Mouse (Mus musculus) midbrain, embryonic 12.5 days (tissue): ENCODE data around the gene Plagl1. TPM values are rescaled to one million over a fixed set of nuclear protein-coding genes. Genes with fewer than 3 reads are reported as not detected.

ENCODE experiments used
- ATAC-seq: fragments of 200-750 bp; cut with Nextera tagmentation; 2 replicates; pipeline ENCODE4 v1.8.0; 2017; ENCODE audit warnings: low read depth, moderate TSS enrichment, moderate library complexity; ENCODE audit not compliant: low FRiP score
- H3K27ac ChIP-seq: fragments of 300-500 bp; sonication (generic); replicated peaks from 2 replicates; pipeline ENCODE4 v1.5.1; 2016; ENCODE audit warnings: mild to moderate bottlenecking
- H3K27me3 ChIP-seq: fragments of 300-500 bp; sonication (generic); 2 replicates; pipeline ENCODE4 v1.6.1; 2016; ENCODE audit warnings: mild to moderate bottlenecking
- H3K36me3 ChIP-seq: fragments of 300-500 bp; sonication (generic); 2 replicates; pipeline ENCODE4 v1.6.1; 2016
- H3K4me1 ChIP-seq: fragments of 300-500 bp; sonication (generic); 2 replicates; pipeline ENCODE4 v1.6.1; 2016
- H3K4me2 ChIP-seq: fragments of 300-500 bp; sonication (generic); replicated peaks from 2 replicates; pipeline ENCODE4 v1.6.1; 2016; ENCODE audit warnings: mild to moderate bottlenecking, moderate library complexity
- H3K4me3 ChIP-seq: fragments of 300-500 bp; sonication (generic); 2 replicates; pipeline ENCODE4 v1.5.1; 2016; ENCODE audit warnings: mild to moderate bottlenecking
- H3K9ac ChIP-seq: fragments of 300-500 bp; sonication (generic); replicated peaks from 2 replicates; pipeline ENCODE4 v1.6.1; 2016; ENCODE audit warnings: mild to moderate bottlenecking, moderate library complexity
- H3K9me3 ChIP-seq: fragments of 300-500 bp; sonication (generic); 2 replicates; pipeline ENCODE4 v1.6.1; 2016; ENCODE audit warnings: mild to moderate bottlenecking
- WGBS: fragments of 180-500 bp; shearing (Covaris S2); methylation state at CpG from one replicate; pipeline ENCODE4 v1.1.7; 2016; 5-methylcytosine and 5-hydroxymethylcytosine counted together
- polyA plus RNA-seq: library from polyadenylated mRNA; unstranded; fragments of >200 nt; fragmentation: Nextera tagmentation; extraction: Ambion mirVana; gene quantifications from 2 replicates; pipeline ENCODE4 v1.2.1, GENCODE M21; 2016

Plagl1 gene
- polyA plus RNA-seq, 1 experiment from 2014 or later: 77.2 TPM

DNA sequence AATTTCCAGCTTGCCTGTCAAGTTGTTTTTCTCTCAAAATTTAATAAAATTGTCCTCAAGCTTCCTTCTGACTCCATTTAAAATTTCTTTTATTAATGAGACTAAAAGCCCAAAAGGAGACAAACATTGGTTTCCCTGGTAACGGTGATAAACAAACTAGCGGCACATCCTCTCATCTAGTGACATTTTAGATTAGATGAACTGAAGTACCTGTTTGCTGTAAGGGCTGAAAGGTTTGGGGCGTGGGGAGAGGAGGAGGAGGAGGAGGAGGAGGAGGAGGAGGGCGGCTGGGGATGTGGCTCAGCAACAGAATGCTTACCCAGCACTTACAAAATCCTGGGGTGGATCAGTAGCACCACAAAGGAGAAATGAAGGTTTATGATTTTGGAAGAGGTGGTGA is 12.5 kb upstream of the Plagl1 start:
- H3K27ac ChIP-seq: no peak overlapping the region
- WGBS: 50% methylated on average over 4 of the region's 4 CpGs
- no peak overlapping the region for H3K9ac ChIP-seq
- no peaks in the 10 kb centered on the region for H3K4me1 ChIP-seq
- ATAC-seq: no peak
- H3K27me3 ChIP-seq: no peaks in the 10 kb centered on the region
- peaks cover 4% of the 10 kb centered on the region; the same call in 1 of the 2 replicates for H3K9me3 ChIP-seq
- H3K36me3 ChIP-seq: no peaks in the 10 kb centered on the region
- H3K4me3 ChIP-seq: no peak overlapping the region
- H3K4me2 ChIP-seq: no peak overlapping the region

DNA sequence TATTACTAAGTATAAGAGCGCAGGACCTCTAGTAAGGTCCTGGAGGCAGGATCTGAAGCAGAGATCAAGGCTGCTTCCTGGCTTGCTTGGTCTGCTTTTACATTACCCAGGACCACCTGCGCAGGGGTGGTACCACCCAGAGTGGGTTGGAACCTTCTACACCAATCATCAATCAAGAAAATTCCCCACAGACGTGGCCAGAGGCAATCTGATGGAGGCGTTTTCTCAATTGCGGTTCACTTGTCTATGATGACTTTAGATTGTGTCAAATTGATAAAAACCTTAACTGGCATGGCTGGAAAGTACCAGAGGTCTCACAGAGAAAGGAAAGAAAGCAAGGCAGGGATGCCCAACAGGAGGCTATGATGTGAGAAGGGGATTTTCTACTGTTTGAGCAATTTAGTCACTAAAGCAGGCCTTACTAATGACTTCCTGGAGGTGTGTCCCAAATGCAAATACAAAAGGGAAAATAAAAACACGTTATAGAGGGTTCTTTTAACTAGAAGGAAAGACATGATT is 3.4 kb upstream of the Plagl1 start:
- peaks cover 9% of the 10 kb centered on the region for H3K4me1 ChIP-seq
- no peaks in the 10 kb centered on the region for H3K36me3 ChIP-seq
- no peak for ATAC-seq
- peaks cover under 1% of the 10 kb centered on the region; the same call in 1 of the 2 replicates for H3K9me3 ChIP-seq
- peaks cover 30% of the 10 kb centered on the region for H3K27me3 ChIP-seq
- WGBS: 87% methylated on average over 6 of the region's 6 CpGs
- no peak overlapping the region for H3K9ac ChIP-seq
- no peak overlapping the region for H3K4me2 ChIP-seq
- H3K27ac ChIP-seq: no peak overlapping the region
- H3K4me3 ChIP-seq: no peak overlapping the region

DNA sequence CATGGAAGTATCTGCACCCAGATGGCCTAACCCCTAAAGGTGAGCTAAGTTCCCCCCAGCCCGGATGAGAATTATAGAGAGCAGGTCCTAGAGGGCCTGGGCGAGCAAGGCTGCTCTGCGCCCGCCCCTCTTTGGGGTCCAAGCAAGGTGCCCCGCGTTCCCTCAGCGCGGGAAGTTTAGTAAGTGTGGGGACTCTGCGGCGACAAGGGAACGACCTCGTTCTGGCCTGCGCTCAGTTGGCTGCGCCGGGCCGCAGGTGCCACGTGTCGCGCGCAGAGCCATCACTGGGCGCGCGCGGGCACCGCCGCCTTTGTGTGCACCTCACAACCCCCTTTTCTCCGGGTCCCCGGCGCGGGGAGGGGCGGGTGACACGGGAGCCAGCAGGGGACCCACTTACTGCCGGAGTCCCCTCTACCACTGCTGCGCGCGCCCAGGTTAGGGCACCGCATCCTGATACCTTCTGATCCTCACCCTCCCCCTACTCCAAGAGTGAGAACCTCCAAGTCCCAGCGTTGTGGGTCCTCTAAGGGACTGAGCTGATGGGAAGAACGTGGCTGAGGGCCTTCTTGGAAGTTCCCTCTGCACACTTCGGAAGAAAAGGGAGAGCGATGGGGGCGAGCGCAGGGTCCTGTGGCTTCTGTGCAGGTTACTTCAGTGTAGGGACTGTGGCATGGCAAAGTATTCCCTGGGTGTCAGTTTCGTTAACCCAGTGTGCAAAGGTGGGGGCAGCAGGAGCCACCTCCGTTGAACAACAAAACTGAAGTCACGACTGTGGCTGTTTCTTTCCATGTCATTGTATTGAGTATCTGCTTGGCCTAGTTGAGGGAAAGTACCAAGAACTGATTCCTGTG is 742 bp downstream of the Plagl1 start:
- no peak overlapping the region for H3K27ac ChIP-seq
- no peaks in the 10 kb centered on the region for H3K9me3 ChIP-seq
- peak; percentile 67 for ATAC-seq
- H3K4me3 ChIP-seq: peak overlapping the region; percentile 45
- 5% methylated on average over 45 of the region's 46 CpGs for WGBS
- no peaks in the 10 kb centered on the region for H3K36me3 ChIP-seq
- peak overlapping the region; percentile 76 for H3K4me2 ChIP-seq
- peak overlapping the region; percentile 51; the same call in 1 of the 2 replicates for H3K9ac ChIP-seq
- H3K4me1 ChIP-seq: peaks cover 14% of the 10 kb centered on the region
- H3K27me3 ChIP-seq: peaks cover 35% of the 10 kb centered on the region

DNA sequence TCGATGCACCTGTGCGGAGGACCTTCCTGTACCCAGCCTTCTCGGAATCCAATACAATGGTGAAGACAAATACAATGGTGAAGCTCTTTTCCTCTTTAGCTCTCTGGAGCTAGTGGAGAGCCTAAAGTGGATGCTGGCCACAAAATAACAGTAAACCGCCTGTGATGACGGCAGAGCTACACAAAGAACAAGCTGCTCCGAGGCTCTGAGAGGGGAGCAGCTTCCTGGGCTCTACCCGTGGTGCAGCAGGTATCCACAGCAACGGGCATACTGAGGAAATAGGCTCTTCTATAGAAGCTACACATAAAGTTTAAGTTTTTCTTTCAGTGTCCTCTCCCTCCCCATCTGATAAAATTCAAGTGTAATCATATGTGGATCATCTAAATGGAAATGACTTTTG is 2.1 kb downstream of the Plagl1 start:
- peaks cover 35% of the 10 kb centered on the region for H3K27me3 ChIP-seq
- H3K4me3 ChIP-seq: no peak overlapping the region
- no peaks in the 10 kb centered on the region for H3K36me3 ChIP-seq
- no peak overlapping the region for H3K9ac ChIP-seq
- H3K27ac ChIP-seq: no peak overlapping the region
- no peaks in the 10 kb centered on the region for H3K9me3 ChIP-seq
- H3K4me1 ChIP-seq: peaks cover 14% of the 10 kb centered on the region
- WGBS: 41% methylated on average over 8 of the region's 8 CpGs
- ATAC-seq: no peak
- H3K4me2 ChIP-seq: no peak overlapping the region

DNA sequence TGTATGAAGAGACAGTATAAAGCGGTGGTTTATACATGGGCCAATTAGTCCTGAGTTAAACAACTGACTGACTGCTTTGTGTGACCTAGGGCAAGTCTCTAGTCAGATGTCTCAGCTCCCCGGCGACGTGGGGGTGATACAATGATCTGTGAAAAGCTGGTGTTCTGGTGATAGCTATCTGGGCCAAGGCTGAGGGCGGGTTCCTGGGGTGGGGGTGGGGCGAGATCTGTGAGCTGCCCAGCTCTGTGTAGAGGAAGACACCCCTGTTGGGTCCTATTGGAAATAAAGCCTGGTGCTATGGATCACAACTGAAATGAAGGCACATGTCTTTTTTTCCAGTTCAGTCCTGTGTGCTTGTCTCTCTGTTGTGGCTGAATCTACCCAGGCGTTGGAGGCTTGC is 3.2 kb downstream of the Plagl1 start:
- Histone ChIP-seq H3K27me3 (peaks cover 35% of the 10 kb centered on the region), H3K4me1 (peaks cover 14% of the 10 kb centered on the region), H3K36me3 (no peaks in the 10 kb centered on the region), H3K4me3 (no peak overlapping the region), H3K27ac (no peak overlapping the region), H3K9ac (no peak overlapping the region), H3K9me3 (no peaks in the 10 kb centered on the region), H3K4me2 (no peak overlapping the region)
- ATAC-seq: no peak
- WGBS: 36% methylated on average over 7 of the region's 7 CpGs

DNA sequence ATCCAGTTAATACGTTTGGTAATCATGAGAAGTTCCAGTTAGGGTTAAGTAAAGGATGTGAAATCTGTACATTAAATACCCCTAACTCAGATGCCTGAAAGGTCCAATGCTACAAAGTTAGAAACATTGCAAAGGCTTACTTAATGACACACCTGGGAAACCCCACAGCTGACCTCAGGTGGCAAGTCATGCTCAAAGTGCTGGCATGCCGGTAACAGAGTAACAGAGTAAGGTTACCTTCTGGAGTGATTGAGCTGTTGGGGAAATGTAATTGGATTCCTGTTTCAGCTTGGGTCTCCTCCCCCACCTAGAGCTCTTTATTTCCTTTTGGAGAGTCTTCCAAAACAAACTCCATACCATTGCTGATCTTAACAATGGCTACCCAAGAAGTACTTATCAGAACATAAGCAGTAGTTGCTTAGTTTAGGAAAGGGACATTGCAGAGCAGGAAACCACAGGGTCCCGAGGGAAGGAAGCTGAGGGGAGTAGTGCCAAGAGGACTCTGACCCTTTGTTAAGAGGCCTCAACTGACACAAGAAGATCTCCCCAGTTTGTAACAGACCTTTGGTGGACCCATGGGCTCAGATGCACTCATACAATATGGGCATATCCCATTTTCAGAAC is 4.9 kb downstream of the Plagl1 start:
- H3K9ac ChIP-seq: no peak overlapping the region
- WGBS: 73% methylated on average over 3 of the region's 3 CpGs
- peaks cover 21% of the 10 kb centered on the region for H3K27me3 ChIP-seq
- H3K4me1 ChIP-seq: peaks cover 14% of the 10 kb centered on the region
- no peak overlapping the region for H3K4me2 ChIP-seq
- no peak overlapping the region for H3K4me3 ChIP-seq
- H3K27ac ChIP-seq: no peak overlapping the region
- no peak for ATAC-seq
- no peaks in the 10 kb centered on the region for H3K9me3 ChIP-seq
- H3K36me3 ChIP-seq: no peaks in the 10 kb centered on the region

DNA sequence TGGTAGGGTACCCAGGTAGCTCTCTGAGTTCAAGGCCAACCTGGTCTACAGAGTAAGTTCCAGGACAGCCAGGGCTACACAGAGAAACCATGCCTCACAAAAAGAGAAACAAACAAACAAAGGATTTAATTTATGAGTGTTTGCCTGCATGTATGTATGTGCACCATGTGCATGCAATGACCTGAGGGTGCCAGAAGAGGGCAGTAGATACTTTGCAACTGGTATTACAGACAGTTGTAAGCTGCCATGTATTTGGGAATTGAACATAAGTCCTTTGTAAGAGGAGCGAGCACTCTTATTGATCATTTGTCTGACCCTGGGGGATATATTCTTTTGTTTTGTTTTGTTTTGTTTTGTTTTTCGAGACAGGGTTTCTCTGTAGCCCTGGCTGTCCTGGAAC is 10.7 kb downstream of the Plagl1 start:
- Histone ChIP-seq H3K4me3 (no peak overlapping the region), H3K4me2 (no peak overlapping the region), H3K9ac (no peak overlapping the region), H3K36me3 (no peaks in the 10 kb centered on the region), H3K27me3 (no peaks in the 10 kb centered on the region), H3K4me1 (no peaks in the 10 kb centered on the region), H3K9me3 (peaks cover 6% of the 10 kb centered on the region), H3K27ac (no peak overlapping the region)
- 91% methylated on average over 2 of the region's 2 CpGs for WGBS
- no peak for ATAC-seq

DNA sequence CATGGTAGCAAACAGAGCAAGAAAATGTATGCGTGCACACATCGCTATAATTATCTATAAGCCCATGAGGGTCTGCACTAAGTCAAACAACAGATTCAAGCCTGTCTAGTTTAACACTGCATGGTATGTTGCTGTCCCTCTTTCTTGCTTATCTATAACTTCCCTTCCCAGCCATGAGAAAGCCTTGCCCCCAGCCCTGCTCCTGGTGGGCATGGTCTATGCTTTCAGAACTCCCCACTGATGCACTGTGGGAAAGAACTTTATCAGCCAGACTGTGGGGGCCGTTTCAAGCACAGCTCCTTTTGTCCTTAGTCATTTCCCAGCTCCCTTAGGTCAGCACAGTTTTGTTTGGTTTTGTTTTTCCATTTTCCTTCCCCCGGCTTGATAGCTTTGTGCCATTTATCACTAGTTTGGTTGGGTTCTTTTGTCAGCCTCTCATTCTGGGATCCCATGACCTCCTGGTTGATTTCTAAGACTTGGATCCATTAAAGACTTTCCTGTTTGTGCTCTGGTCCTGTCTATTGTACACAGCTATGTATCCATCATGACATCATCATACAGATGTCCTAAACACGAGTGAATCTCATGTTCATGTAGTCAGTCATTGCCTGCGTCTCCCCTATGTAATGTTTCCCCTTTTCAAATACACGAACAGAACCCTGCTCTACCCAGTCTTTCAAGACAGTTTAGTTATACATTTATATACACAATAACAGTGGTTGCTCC is 16.7 kb downstream of the Plagl1 start:
- Histone ChIP-seq H3K4me2 (no peak overlapping the region), H3K27ac (no peak overlapping the region), H3K27me3 (no peaks in the 10 kb centered on the region), H3K4me3 (no peak overlapping the region), H3K9me3 (no peaks in the 10 kb centered on the region), H3K4me1 (no peaks in the 10 kb centered on the region; the same call in 1 of the 2 replicates), H3K9ac (no peak overlapping the region), H3K36me3 (no peaks in the 10 kb centered on the region)
- WGBS: 71% methylated on average over 7 of the region's 7 CpGs
- ATAC-seq: no peak

DNA sequence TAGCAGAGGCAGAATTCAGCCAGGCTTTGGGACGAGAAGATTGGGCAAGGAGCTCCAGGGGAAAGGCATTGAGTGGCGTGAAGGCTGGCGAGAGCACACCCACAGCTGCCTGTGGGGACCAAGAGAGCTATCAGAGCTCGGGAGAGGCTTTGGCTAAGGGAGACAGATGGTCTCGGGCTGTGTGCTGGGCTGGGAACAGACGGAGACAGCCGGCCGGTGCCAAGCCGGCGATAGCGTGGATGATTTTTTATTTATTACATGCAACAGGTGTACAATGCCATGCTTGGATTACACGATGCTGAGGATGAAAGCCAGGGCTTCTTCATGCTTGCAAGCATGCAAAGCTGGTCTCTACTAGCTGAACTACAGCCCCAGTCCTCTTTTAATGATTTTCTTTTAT is 22.2 kb downstream of the Plagl1 start:
- Histone ChIP-seq H3K9ac (no peak overlapping the region), H3K27ac (no peak overlapping the region), H3K27me3 (no peaks in the 10 kb centered on the region), H3K9me3 (no peaks in the 10 kb centered on the region), H3K4me3 (no peak overlapping the region), H3K4me2 (no peak overlapping the region), H3K36me3 (no peaks in the 10 kb centered on the region), H3K4me1 (no peaks in the 10 kb centered on the region; the same call in 1 of the 2 replicates)
- no peak for ATAC-seq
- 79% methylated on average over 12 of the region's 12 CpGs for WGBS

DNA sequence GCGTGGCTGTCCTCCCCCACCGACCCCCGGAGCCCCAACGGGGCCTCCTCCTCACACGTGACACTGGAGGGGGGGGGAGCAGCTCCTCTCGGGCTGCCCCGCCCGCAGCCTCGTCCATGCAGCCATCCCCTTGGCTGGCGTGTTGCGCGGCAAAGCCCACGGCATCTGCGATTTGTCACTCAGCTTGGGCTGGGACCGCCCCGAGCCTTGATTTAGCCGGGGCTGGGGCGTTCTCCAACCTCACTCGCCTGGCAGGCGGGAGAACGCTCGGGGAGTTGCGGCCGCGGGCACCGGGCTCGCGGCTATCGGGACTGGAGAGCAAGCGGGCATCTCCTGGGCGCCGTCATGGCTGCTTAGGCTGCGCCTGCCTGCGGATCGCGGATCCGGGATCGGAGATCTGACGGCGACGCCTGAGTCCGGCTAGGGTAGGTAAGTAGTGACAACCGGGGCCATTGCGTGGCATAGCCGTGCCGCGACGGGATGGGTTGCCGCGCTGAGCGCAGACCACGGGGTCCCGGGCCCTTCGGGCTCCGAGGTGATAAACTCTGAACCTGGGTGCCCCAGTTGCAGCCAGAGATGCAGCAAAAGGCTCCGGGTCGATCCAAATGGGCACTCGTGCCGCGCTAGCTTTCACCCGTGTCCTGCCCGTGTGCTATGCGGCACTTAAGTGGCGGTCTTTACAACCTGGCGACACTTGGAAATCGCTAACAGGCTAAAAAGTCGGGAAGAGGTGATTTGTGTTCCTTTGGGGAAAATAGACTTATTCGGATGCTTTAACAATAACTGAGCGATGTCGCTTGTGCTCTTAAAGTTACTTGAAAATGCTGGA is 30.5 kb downstream of the Plagl1 start:
- Histone ChIP-seq H3K4me1 (no peaks in the 10 kb centered on the region), H3K27me3 (no peaks in the 10 kb centered on the region), H3K27ac (peak overlapping the region; percentile 39), H3K9ac (peak overlapping the region; percentile 53), H3K9me3 (peaks cover 17% of the 10 kb centered on the region), H3K36me3 (no peaks in the 10 kb centered on the region), H3K4me3 (peak overlapping the region; percentile 52), H3K4me2 (peak overlapping the region; percentile 55)
- 51% methylated on average over 70 of the region's 70 CpGs for WGBS
- peak; percentile 96 for ATAC-seq

DNA sequence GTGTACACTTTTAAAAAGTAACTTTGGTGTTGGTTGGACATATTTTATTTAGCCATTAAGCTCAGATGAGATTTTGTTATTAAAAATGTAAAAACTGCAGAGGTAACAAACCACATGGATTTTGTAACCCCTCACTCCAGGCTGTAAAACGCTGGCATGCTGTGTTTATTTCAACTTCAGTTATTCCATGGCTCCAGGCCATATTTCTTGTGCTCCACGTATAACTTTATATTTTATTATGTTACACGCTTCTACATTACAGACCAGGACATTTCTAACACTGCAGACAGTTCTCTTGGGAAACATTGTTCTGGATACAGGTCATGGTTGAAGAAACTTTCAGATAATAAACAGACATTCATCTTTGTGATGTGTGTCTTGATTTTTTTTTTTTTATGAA is 32.7 kb downstream of the Plagl1 start:
- Histone ChIP-seq H3K4me1 (no peaks in the 10 kb centered on the region), H3K9me3 (peaks cover 17% of the 10 kb centered on the region), H3K9ac (no peak overlapping the region), H3K4me3 (peak overlapping the region; percentile 17), H3K27ac (no peak overlapping the region), H3K36me3 (no peaks in the 10 kb centered on the region), H3K27me3 (no peaks in the 10 kb centered on the region), H3K4me2 (peak overlapping the region; percentile 40)
- WGBS: 70% methylated on average over 3 of the region's 3 CpGs
- no peak for ATAC-seq
